Mouse (Mus musculus) heart, adult 11 months (tissue): ENCODE results near the gene Zglp1.

Experiments
- DNase-seq: peaks from one replicate; pipeline ENCODE4 v3.0.0; 2022

The Zglp1 gene

DNA sequence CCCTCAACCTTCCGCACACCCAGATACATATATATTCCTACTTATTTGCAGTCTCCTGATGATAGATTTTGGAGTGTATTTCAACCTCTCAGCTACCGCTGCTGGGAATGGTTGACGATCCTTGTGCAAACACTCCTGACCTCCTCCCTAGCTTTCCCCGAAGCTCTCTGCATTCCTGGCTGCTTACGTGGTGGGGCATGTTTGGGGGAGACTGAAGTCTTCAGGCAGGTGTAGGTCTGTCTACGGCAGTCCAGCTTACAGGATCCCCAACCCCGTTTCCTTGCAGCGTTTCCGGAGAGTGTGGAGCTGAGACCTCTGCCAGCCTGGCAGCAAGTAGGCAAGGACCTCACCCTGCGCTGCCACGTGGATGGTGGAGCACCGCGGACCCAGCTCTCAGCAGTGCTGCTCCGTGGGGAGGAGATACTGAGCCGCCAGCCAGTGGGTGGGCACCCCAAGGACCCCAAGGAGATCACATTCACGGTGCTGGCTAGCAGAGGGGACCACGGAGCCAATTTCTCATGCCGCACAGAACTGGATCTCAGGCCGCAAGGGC lies 41.6 kb downstream of the Zglp1 start:
- DNase-seq = peak; percentile 90

DNA sequence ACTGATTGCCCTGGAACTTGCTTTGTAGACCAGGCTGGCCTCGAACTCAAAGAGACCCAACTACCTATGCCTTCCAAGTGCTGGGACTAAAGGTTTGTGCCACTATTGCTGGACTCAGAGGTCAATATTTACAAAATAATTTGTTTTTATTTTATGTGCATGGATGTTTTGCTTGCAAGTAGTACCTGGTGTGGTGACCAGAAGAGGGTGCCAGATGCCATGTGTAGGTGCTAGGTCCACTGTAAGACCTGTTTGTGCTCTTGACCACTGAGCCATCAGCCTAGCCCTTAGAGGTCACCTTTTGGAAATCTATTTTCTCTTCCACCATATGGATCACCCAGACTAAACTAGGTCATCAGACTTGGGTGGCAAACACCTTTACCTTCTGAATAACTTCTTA lies 44.2 kb downstream of the Zglp1 start:
- no peak for DNase-seq

DNA sequence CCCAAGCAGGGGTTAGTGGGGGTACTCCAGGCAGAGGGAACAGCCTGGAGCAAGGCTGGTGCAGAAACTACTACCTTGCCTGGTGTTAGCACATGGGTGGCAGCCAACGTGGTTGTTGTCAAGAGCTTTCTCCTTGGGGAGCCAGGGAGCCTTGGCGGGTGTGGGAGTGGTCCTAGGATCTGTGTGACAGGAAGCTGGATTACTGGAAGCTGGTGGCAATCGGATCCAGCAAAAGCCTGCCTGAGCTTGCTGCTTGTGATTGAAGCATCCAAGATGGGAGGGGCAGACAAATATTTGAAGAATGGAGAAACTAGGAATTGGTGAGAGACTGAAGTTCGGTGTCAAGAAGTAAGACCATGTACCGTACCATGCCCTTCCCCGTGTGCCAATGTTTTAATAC lies 44.6 kb downstream of the Zglp1 start:
- DNase-seq = no peak

DNA sequence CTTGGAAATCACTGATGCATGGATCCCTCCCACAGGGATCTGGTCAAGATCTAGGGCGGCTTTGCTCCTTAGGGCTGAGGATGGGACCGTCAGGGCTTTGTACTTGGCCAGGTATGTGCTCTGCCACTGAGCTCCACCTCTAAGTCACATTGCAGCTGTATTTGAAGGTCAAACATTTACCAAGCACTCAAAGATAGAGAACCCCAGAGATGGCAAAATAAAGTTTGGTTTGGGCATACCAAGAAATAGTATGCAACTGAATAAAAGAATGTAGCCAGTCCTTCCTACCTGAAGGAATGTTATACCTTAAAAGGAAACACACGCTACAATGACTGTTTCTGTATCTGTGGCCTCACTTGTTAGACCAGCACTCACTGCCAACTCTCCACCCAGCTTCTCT lies 45.5 kb downstream of the Zglp1 start:
- DNase-seq = no peak

DNA sequence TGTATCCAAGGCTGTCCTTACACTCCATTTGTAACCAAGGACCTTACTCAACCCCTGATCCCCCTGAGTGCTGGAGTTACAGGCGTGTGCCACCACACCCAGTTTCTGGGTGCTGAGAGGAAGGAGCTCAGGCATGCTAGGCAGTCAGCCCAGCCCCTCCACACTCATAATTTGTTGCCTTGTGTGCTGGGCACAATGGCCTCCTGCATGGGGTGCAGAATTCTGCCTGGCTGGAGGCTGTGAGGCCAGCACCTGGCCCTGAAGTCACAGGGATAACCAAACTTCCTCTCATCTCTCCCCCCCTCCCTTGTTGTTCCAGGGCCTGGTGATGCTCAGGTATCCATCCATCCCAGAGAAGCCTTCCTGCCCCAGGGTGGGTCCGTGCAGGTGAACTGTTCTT lies 48.3 kb downstream of the Zglp1 start:
- peak; percentile 92 for DNase-seq

DNA sequence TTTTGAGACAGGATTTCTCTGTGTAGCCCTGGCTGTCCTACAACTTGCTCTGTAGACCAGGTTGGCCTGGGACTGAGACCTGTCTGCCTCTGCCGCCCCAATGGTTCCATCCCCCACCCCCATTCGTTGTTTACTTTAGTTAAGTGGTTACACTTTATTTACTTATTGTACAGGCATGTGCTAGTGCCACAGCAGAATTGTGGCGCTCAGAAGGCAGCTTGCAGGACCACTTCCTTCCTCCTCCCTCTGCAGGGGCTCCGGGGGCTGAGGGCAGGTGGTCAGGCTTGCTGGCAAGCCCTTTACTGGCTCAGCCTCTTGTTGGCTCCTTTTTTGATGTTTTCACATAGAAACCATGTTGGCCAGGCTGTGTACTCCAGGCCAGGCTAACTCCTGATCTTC lies 49.7 kb downstream of the Zglp1 start:
- DNase-seq = no peak

DNA sequence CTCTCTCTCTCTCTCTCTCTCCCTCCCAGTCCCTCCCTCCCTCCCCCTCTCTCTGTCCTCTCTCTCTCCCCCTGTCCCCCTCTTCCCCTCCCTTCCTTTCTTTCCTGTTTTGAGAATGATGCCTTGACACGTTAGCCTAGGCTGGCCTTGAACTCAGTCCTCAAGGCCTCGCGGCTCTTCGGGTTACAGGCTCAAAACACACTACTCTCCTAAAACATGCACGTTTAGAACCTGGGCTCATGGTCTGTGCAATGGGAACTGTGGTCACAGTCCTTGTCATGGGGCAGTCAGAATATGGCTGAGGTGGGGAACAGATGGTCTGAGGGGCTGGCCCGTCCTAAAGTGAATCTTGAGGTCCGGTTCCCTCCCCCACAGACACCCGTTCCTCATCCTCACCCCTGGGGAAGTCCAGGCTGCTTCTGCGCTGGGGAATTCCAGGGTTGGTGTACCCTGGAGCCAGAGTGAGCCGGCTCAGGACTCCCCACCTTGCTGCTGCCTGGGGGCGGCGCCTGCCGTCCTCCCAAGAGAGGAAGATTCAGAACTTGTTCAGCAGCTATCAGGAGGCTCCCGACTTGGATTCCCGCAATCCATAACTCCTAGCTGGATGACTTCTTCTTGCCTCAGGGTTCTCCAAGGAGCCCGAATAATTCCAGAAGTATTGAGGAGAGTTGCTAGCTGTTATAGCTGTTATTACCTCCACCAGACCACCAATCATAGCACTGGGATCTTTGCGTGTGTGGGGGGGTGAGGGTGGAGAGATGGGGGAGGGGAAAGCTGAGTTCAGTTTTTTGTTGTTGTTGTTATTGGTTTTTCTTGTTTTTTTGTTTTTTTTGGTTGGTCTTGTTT lies 50.3 kb downstream of the Zglp1 start:
- DNase-seq = peak; percentile 95

DNA sequence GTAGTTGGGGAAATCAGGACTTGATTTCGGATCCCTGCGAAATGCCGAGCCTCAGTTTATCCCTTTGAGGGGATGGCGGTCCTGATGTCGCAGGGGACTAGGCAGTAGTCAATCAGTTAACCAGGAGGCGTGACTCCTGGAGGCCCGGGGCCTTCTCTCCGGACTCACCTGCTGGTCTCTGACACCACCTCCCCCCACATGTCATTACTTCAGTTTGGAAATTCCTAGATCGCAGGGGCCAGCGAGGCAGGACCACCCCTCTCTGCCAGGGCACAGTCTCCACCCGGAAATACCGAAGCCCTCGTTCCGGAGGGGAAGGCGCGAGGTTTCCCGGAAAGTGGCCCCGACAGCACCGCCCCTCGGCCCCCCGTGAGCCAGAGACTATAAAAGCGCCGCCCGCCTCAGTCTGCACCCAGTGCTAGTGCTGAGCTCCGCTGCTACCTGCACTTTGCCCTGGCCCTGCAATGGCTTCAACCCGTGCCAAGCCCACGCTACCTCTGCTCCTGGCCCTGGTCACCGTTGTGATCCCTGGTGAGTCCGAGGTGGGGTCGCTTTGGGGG lies 51.2 kb downstream of the Zglp1 start, which contains the start of gene Icam1:
Gene Icam1 (plus strand): TSS at position 415 of the 560 bp plus-strand sequence.
- peak; percentile 99 for DNase-seq

DNA sequence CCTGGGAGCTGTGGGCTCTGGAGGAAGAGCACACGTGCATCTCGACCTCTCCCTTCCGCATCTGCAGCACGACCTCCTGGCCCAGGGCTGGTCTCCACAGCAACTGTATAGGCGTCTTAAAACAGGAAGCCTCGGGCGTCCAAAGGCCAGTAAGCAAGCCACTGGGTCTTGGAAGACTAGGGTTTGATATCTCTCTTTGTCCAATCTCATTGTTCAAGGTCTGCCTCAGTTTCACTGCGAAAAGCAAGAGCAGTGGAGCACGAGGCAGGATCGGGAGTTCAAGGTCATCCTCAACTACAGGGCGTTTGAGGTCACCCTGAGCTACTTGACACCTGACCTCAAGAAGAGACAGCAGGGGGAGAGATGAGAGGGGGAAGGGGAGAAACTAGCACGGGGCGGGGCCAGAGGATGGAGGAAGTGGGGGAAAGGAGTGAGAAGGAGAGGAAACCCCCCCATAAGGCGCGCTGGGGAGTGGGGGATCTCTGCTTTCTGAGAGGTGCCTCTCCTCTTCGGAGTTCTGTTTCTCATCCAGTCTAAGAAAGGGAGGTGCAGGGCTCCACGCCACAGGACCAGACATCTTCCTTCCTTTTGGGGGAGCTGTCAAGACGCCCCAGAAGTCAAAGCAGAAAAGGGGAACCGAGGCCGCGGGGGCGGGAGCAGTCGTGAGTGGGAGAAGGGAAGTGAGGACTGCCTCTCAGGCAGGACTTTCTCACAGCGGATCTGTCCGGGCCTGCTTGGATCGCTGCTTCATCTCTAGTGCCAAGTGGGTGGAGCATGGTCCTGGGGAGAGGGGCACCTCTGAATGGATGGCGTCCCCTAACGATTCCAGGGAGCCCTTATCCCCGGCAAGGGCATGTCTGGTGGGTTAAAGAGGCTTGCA lies 52.0 kb downstream of the Zglp1 start:
- peak; percentile 99 for DNase-seq
